Mouse (Mus musculus) 3T3-L1 (cell line): ENCODE data around the gene Syt16.

ENCODE experiments used
- DNase-seq: peaks from one replicate; pipeline ENCODE4 v3.0.0-alpha.2; 2015; ENCODE audit warnings: low read depth, low spot score

Syt16 gene

GRCm38 (mm10) chr12:74009448-74009911 lies 12.0 kb downstream of the Syt16 start:
- DNase-seq = peak; percentile 68

- DNase-seq = peak; percentile 88
Measured at GRCm38 (mm10) chr12:74013739-74014138, 16.3 kb downstream of the Syt16 start.

DNA sequence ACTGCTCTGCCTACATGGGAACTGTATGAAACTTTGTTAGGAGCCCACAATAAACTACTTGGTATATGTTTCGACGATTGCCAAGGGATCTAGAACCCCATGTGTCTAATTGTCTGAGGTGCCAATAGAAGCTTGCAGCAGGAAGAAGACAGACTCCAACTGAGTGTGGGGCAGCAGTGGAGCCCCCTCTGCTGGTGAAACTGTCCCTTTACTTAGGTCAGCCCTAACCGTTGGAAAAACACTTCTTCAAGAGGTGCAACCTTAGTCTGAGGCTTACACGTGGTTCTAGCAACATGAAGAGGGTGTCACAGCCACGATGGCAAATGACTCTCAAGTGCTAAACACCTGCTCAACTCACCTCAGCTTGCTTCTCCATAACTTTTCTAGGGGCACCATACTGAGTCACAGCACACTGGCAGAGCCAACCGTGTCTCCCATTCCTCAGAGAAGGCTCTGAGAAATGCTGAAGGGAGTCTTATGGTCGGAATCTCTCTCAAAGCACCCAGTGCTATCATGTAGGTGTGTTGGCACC lies 17.3 kb downstream of the Syt16 start:
- DNase-seq = peak; percentile 78

DNA sequence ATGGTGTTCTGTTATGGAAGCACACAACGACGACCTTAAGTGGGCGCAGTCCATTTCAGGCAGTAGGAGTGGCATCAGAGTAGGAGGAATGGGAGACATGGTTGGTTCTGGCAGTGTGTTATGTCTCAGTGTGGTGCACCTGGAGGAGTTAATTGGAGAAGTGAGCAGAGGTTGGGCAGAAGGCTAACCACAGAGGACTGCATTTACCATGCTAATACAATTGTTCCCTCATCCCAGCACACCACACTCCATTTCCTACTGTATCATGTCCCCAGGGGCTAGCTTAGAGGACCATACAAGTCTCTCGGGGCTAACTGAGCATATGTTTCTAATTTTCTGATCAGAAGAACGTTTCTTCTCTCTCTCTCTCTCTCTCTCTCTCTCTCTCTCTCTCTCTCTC lies 18.0 kb downstream of the Syt16 start:
- DNase-seq = no peak

DNA sequence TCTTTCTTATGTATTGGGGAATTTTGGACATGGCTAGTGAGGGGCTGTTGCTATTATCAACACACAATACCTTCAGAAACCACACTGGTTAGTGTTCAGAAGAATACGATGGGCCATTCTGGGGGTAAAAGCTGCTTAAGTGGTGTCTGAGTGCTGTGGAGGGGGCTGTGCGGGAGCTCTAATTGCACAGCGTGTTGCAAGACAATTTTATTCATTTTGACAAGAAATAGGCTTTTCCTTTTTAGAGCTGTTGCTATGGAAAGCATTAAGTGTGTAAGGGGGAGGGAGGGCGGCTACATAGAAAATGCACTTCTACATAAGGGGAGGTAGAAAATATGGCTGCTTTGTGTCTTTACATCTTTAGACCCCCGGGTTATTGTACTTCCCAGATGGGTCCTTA lies 25.8 kb downstream of the Syt16 start:
- no peak for DNase-seq

- no peak for DNase-seq
Measured at GRCm38 (mm10) chr12:74024912-74025311, 27.5 kb downstream of the Syt16 start.

DNA sequence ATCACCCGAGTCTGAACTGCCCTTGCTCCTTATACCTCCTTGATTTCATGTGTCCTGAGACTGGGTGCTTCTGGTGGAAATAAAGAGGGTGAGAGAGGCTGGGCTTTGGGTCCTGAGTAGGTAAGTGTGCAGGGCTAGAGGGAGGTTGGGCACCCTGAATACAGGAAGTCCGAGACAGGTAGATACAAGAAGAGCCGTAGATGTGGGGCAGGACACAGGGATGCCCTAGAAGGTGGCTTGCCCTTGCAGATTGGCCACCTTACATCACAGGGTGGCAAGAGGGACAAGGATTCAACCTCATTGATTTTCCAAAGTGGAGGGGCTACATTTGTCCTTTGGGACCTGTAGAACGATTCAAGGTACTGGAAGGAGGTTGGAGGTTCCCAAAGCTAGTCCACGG lies 45.8 kb downstream of the Syt16 start:
- no peak for DNase-seq

- no peak for DNase-seq
Measured at GRCm38 (mm10) chr12:74043755-74044154, 46.3 kb downstream of the Syt16 start.

DNA sequence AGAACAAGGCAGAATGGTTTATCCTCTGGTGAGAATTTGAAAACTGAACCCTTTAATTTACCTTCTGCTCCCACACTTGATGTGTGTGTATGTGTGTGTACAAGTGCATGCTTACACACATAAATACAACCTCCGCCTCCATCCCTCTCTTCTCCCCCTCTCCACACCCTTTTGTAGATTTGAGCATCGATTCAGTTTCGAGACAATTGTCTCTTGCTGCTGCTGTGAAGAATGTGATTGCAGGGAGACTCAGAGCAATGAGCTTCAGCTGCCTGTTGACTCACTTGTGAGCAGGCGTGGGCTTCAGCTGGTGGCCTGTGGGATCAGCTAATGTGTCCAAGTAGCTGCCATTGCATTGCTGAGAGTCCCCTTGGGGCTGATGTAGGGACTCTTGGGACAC lies 46.8 kb downstream of the Syt16 start:
- DNase-seq = no peak

- DNase-seq = peak; percentile 34
Measured at GRCm38 (mm10) chr12:74055336-74055931, 58.0 kb downstream of the Syt16 start.

GRCm38 (mm10) chr12:74056162-74056561 lies 58.7 kb downstream of the Syt16 start:
- peak; percentile 23 for DNase-seq

- no peak for DNase-seq
Measured at GRCm38 (mm10) chr12:74062547-74062946, 65.1 kb downstream of the Syt16 start.

DNA sequence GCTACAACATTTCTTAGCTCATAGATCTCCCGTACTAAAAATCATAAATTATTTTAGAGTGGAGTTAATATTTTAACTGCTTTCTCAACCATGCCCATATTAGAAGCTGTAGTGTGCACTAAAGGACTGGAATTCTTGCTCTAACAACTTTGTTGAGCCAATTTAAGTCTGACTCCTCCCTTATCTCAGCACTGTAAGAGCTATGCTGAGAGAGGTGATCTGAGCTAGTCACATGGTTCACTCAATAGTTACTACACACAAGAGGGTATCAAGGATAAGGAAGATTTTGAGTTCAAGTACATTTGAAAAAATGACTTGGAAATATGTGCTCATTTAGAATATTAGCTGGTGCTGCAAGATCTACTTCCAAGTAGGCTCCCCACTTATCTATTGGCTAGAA lies 71.5 kb downstream of the Syt16 start:
- DNase-seq = no peak

GRCm38 (mm10) chr12:74075590-74075989 lies 78.1 kb downstream of the Syt16 start:
- DNase-seq = no peak

DNA sequence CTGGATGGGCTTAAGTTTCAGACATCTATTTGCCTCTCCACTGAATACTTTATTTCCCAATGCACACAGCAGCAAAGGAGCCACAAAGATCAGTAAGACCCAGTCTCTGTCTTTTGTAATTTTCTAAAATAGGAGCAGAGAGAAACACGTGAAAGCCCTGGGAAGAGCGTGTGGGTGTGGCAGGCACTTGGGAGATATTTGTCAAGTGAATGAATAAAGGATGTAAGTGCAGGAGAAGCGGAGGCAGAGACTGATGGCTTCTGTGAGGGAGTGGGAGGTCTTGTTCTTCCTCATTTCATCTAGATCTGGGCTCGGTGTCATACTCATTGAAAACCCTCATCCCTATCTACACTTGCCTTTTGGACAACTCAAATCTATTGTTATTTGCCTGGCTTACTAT lies 78.6 kb downstream of the Syt16 start:
- DNase-seq = no peak

DNA sequence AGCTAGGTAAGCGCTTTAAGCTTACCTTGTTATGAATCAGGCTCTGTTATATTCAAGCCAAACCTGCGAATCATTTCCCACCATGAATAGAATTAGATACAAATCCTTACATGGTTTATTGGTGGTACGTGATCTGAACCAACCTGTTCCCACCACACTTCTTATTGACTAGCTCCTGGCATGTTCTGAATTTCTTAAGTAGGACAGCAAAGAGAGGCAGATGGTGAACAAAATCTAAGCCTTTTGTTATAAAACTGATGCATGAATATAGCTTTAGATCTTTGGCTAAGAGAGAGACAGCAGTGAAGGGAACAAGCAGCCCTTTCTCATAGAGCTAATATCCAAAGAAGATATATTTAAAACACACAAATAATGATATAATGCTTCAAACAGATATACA lies 83.7 kb downstream of the Syt16 start:
- no peak for DNase-seq

DNA sequence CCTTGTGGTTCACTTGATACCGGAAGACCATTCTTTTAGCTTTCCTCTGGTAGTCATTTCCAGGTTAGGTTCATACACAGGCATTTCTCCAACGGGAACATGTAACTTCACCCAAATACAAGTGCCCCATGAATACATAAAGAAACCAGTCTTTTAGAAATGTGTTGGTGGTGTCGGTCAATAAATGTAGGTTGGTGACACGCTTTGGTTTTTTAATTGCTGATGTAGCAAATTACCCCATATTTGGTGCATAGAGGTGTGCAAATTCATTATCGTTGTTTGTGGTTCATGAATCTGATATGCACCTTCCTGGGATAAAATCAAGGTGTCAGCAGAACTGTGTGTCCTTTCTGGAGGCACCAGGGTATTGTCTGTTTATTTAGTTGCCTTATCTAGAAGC lies 86.9 kb downstream of the Syt16 start:
- DNase-seq = no peak

DNA sequence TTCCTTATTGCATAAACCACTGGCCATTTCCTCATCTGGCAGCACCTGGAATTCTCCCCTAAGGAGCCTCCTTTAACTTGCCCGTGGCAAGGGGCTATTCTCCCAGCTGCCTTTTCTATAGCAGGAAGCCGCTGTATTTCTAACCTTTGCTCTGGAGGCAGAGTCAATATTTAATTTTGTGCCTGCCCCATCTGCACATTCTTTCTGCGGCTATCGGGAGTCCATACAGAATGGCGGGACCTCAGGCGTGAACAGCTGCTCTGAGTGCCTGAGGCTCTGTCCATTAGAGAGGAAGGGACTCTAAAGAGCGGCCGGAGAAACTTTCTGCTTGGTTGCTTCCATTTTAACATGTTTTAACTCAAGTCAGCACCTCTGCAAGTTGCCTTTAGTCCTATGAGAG lies 89.6 kb downstream of the Syt16 start:
- no peak for DNase-seq

- DNase-seq = no peak
Measured at GRCm38 (mm10) chr12:74089342-74090131, 92.1 kb downstream of the Syt16 start.

DNA sequence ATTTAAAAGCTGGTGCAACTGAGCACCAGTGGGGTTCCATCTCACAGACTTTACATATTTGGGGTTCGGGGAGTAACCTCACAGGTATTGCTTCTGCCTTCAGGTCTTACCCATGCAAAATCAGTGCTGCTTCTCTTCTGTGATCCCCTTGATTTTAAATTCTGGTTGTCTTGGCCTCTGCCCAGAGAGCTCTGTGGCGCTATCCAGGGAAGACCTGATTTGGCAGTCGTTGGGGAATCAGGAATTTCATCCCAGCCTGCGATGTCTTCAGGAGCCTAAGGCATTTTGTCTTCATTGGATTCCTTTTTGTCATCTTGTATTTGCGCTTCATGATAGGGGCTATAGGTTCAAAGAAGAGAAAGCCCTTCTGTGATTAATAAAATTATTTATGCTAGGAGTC lies 95.1 kb downstream of the Syt16 start:
- no peak for DNase-seq

DNA sequence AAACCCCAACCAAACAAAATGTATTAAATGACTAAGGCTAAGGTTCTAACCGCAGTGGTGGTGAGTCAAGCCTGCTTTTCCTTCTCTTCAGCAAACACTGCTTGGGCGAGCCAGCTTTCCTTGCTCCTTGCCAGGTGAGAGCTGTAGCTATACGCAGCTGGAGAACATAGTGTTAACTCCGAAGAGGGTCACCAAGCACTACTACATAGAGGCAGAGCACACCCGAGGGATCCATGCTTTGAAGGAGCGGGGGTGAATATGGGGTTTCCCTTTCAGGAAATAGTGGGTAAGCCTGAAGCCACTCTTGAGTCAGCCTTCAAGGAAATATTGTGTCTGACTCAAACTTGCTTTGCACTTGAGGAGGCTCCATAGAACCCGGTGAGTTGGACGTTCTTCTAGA lies 95.6 kb downstream of the Syt16 start:
- no peak for DNase-seq

GRCm38 (mm10) chr12:74094701-74095100 lies 97.2 kb downstream of the Syt16 start:
- no peak for DNase-seq
